Mouse (Mus musculus) layer of hippocampus, postnatal 10 days (tissue): ENCODE results near the gene Izumo4. TPM values are rescaled to one million over a fixed set of nuclear protein-coding genes. Genes with fewer than 3 reads are reported as not detected.
A peak's percentile ranks its signal among the peaks of the same experiment; 100 is the strongest.

Experiments used
- DNase-seq, 2 experiments: peaks; one replicate each; pipeline ENCODE4 v3.0.0; 2021; ENCODE audit warnings: low spot score in 2 of 2
- total RNA-seq, 2 experiments: library from RNA; stranded (reverse); gene quantifications; 2 replicates each; pipeline ENCODE4 v1.2.3; 2021

Gene Izumo4
- total RNA-seq, 2 experiments from 2014 or later, result 51.0 to 69.9 TPM

DNA sequence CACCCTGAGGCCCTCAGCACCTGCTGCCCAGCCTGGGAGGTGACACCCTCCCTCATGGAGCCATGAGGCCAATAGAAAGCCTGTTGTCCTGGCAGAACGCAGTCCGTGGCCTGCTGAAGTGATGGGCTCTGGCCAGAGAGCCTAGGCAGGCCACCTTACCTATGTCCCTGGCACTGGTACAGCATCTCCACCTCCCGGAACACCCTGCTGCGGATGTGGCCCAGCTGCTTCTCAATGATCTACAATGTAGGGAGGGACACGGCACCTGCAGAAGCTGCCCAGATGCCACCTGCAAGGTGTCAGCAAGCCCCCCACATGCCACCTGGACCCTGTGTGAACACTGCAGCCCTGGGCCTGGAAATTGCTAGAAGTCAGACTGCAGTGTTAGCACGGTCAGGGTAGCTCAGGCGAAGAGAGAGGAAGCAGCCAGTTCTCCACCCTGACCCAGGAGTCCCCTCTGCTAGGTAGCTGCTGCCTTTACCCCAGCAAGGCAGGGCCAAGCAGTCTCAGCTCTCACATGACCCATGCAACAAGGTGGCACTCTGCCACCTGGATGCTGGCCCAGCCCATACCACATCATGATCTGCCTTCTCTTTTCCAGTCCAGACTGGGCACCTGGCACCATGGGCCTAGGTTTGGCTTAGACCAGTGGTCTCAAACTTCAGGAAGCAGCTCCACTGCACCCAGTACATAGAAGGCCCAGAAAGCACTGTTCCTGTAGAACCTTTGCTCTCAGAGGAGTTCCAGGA, 32.1 kb upstream of the Izumo4 start:
- DNase-seq, result no peak

GRCm38 (mm10) chr10:80670531-80670930, 31.5 kb upstream of the Izumo4 start:
- DNase-seq, result no peak

GRCm38 (mm10) chr10:80671251-80671650, 30.7 kb upstream of the Izumo4 start:
- no peak for DNase-seq

- DNase-seq, result no peak
Measured at GRCm38 (mm10) chr10:80671936-80672690, 29.9 kb upstream of the Izumo4 start.

GRCm38 (mm10) chr10:80673690-80674089, 28.3 kb upstream of the Izumo4 start:
- DNase-seq, result no peak

DNA sequence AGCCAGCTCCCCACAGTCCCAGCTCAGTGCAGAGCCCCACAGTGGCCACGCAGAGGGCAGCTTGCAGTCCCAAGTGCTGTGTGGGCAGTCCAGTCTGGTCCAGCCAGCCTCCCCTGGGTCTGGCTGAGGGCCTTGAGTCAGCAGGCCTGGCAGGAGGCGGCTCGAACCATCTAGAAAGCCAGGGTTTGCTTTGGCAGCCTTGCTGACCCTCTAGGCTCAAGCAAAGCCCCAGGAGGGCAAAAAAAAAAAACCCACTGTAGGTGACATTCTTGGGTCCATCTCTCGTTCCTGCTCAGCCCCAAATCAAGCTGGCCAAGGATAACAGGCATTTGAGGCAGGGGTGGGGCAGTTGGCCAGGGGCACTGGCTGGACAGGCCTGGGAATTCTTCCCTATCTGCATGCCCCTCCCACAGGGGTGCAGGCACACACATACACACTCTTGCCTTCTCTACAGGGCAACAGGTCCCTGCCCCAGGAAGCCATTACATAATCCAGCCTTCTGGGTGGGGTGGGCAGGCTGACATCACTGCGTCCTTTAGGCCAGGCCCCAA, 27.7 kb upstream of the Izumo4 start:
- DNase-seq, result no peak

DNA sequence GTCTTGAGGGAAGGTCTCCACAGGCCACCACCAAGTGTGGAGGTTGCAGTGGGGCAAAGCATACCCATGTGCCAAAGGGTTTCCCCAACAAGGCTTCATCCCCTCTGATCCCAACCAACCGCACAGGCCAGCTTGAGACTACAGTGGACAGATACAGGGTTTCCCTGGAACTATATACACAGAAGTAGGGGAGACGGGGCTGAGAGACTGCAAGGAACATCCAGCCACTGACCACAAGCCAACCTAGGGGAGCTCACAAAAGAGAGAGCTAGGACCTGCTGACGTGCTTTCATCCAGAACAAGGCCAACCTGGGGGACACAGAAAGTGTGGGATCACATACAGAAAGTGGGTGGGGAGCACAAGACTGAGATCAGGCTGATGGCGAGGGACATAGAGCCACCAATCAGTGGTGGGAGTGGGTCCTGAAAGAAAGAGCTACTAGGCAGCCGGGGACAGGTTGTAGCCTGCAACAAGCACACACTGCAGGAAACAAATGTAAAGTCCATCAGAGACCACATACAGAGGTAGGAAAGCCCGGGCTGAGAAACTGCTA, 27.1 kb upstream of the Izumo4 start:
- no peak for DNase-seq

GRCm38 (mm10) chr10:80675405-80676197, 26.4 kb upstream of the Izumo4 start:
- peak in 1 of 2 experiments; percentile 34 for DNase-seq

DNA sequence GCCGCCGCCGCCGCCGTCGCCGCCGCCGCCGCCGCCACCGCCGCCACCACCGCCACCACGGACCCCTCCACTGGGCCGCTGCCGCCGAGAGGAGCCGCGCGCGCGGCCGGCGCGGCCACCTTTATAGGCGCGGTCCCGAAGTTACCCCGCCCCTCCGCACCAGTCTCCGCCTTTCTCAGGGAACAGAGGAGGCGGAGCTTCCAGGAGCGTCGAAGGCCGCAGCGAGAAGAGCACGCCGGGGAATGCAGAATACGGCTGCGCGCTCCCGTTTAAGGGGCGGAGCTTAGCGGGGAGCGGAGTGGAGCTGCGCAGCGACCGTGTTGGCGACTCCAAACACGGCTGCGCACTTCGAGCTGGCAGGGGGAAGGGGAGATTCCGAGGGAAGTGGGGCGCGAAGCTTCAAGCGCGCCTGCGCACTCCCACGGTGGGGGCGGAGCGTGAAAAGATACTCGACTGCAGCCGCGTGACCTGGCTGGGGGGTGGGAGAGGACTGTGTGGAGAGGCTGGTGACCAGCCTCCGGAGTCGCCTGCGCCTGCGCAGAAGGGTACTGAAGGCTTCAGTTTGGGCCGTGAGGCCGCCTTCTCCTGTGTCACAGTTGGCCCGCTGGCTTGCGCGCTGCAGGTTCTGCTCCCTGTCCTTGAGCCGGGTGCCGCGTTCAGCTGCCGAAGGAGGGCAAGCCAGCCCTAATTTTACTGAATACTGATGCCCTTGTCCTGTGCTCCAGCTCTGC, 25.6 kb upstream of the Izumo4 start:
- DNase-seq, result peak; percentile 99

- DNase-seq, result no peak
Measured at GRCm38 (mm10) chr10:80677128-80677875, 24.7 kb upstream of the Izumo4 start.

GRCm38 (mm10) chr10:80677942-80678436, 24.0 kb upstream of the Izumo4 start, which contains the start of gene Mknk2:
Mknk2 (minus strand) TSS chr10:80678112.
- peak; percentile 83 to 84 for DNase-seq

DNA sequence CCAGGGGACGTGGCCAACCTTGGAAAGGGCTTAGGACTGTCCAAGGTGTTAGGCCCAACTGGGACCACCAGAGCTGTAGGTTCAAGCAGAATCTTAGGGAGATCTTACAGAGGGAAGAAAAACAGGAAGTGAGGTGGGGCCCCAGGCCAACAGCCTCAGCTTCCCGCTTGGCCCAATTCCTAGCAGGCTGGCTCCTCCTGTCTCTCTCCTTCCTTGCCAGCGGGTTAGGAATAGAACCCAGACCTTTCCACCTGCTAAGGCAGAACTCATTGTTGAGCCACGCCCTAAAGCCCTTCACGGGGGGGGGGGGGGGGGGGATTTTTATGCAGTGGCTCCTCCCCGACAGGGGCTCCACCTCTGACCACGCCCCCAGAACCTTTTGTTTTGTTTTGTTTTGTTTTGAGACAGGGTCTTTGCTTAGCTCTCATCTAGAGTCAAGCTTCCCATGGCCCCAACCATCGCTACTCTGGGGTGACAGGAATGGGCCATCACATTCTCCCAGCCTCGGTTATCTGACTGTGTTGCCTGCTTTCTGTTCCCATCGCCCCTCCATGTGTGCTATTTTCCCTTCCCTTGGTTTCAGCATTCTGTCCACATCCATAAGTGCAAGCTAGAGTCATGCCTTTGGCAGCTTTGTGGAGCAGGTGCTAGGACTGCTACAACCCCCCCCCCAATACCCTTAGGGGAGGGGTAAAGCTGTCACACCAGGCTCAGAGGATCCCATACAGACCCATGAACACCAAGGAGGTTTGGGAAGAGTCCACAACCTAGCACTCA, 23.2 kb upstream of the Izumo4 start:
- no peak for DNase-seq

DNA sequence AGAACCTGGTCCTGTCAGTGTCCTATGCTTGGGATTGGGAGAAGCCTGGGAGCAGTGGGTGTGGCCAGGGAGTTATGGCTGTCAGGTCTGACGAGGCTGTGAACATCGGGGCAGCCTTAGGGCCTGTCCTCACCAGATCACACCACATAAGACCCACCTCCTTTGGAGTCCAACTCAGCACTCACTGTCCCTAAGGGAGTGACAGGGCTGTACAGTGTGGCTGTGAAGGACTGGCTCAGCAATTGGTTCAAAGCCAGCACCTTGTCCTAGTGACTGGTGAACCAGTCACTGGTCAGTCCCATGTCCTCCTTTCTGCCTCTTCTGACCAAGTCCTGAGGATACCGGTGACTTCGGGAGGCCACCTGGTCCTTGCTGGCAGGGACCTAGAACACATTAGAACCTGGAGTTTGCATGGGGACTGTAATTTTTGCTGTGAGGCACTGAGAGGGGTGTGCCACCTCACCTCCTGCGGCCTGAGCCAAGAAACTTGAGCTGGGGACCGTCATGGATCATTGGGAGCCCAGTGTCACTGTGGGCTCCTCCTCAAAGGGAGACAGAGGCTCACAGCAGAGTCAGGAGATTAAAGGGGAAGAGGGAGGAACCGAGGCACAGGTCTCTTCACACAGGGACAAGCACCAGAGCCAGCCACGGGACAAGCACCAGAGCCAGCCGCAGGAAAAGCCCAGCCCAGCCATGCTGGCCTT, 22.3 kb upstream of the Izumo4 start:
- DNase-seq, result no peak

- DNase-seq, result no peak
Measured at GRCm38 (mm10) chr10:80680260-80680696, 21.7 kb upstream of the Izumo4 start.

- DNase-seq, result no peak
Measured at GRCm38 (mm10) chr10:80682003-80682402, 20.0 kb upstream of the Izumo4 start.

GRCm38 (mm10) chr10:80683647-80684046, 18.3 kb upstream of the Izumo4 start:
- no peak for DNase-seq

DNA sequence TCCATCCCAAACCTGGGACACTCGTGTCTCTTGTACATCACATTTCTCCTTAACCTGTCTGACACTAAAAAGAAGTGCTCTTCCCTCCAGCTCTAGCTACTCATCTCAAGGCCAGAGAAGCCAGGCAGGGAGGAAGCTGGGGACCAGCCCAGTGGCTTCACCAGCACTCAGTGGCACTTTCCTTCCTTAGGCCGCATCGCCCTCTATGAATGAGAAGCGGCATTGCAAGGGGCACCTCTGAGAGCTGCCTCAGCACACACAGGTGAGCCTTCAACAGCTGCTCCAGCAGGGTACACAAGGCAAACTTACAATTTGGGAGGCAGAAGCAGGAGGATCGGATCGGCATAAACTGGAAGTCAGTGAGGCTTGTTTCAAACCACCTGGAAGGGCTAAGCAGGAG, 17.8 kb upstream of the Izumo4 start:
- peak in 1 of 2 experiments; percentile 58 for DNase-seq

DNA sequence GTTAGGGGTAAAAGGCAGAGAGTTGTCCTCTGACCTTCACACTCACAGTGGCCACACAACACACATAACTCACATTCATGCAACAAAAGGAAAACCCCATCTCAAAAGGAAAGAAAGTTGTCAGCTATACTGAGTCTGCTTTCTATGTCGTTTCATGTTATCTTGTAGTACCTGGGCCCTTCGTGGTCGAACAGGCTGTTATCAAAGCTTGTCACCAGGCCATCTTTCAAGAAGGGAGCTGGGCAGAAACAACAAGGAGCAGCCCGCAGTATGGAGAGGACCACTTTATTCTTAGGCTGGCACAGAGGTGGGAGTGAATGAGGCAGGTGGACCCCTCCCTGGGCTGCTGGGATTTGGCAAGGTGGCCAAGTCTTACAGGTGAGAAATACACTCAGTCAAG, 17.0 kb upstream of the Izumo4 start:
- DNase-seq, result no peak
